Mouse (Mus musculus): ENCODE results near the gene Adora1. TPM values are rescaled to one million over a fixed set of nuclear protein-coding genes. Genes with fewer than 3 reads are reported as not detected.
A peak's percentile ranks its signal among the peaks of the same experiment; 100 is the strongest.

The Adora1 gene
- total and polyA plus RNA-seq, 3 experiments, result not detected

DNA sequence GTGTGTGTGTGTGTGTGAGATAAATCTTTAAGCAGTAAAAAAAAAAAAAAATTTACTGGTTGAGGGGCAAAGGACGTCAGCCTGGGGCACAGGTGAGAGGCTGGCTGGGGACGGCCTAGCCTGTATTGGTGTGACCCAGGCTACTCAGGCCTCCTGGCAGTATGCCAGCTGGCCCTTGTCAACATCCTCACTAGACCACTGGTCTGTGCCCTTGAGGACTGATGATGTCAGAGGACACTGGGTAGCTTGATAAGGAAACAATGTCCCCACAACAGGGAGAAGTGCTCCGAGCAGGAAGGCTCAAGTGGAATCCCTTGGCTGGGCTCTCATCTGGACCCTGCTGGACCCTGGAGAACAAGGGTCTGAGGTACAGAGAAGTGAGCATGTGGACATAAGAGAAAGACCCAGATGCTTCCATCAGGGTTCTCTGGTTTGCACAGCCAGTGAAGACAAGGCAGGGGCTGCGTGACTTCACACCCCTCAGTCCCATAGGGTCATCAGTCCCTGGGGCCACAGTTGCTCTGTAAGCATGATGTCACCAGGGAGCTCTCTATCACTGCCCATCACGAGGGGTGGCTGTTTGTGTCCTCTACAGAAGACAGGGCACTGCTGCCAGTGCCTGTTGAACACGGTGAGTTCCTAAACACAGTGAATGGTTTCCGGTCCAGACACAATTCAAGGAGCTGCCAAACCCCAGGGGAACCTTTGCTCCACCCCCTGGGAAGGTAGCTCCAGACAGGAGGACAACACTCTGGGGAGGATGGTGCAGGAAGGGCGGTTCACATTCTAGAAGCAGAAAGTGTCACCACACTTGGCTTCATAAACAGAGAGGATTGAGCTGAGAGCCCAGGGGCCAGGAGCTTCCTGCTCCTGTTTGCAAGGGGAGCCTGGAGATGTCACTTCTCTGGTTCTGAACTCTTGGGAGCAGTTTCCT, 12.8 kb downstream of the Adora1 start:
- Histone ChIP-seq H3K36me3 (ENCODE audit: control insufficient read depth in 1 of 2, insufficient read depth in 2 of 2, low read length in 2 of 2) (no peaks in the 10 kb centered on the region), H3K79me2 (ENCODE audit: control insufficient read depth, insufficient read depth, low read length, poor library complexity) (no peaks in the 10 kb centered on the region)
- peak; percentile 27 for DNase-seq (ENCODE audit: low read depth, low spot score)

DNA sequence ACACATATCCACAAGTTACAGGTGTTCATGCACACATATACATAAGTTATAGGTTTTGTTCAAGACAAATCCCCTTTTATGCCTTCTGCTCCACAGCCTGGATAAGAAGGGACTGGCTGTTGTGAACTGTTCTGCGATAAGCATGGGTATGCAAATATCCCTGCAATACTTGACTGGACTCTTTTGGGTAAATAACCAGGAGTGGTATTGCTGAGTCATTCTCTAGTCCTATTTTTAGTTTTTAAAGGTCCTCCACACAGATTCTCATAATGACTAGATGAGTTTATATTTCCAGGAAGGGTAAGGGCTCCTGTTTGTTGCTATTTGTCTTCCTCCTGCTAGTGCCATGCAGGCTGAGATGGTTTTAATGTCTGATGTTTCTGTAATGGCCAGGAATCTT, 14.1 kb downstream of the Adora1 start:
- TF ChIP-seq CTCF (IDR thresholded peaks at IDR 0.05 in 2 of 3, conservative IDR thresholded peaks at IDR 0.05 in 1 of 3; ENCODE audit: control insufficient read depth in 1 of 3, insufficient read depth in 1 of 3, low read depth in 2 of 3, low read length in 3 of 3, poor library complexity in 1 of 3, severe bottlenecking in 1 of 3) (no peak), GABPA (IDR thresholded peaks at IDR 0.05; ENCODE audit: low read depth, low read length) (peak; percentile 37; the same call in 1 of the 2 replicates), SIN3A (IDR thresholded peaks at IDR 0.05; ENCODE audit: low read length) (no peak)
- Histone ChIP-seq H3K4me1 (ENCODE audit: control insufficient read depth in 1 of 2, insufficient read depth in 2 of 2, low read length in 2 of 2) (no peaks in the 10 kb centered on the region), H3K9ac (ENCODE audit: control insufficient read depth, low read depth, low read length, poor library complexity, severe bottlenecking) (no peak overlapping the region), H3K36me3 (ENCODE audit: control insufficient read depth in 1 of 2, insufficient read depth in 2 of 2, low read length in 2 of 2) (no peaks in the 10 kb centered on the region), H3K27me3 (ENCODE audit: control insufficient read depth in 1 of 2, insufficient read depth in 2 of 2, low read length in 2 of 2) (no peaks in the 10 kb centered on the region), H3K4me3 (ENCODE audit: control insufficient read depth in 1 of 2, insufficient read depth in 1 of 2, low read depth in 2 of 2, low read length in 2 of 2) (no peak overlapping the region), H3K9me3 (replicated peaks; ENCODE audit: insufficient read depth, low read length) (no peaks in the 10 kb centered on the region), H3K27ac (ENCODE audit: control insufficient read depth, low read depth, low read length) (no peak overlapping the region), H3K79me2 (ENCODE audit: control insufficient read depth, insufficient read depth, low read length, poor library complexity) (no peaks in the 10 kb centered on the region)
- DNase-seq (ENCODE audit: low read depth, low spot score), result peak; percentile 40

More for the DNA sequence above, 12.8 kb downstream of the Adora1 start:
- Histone ChIP-seq H3K4me1 (ENCODE audit: control insufficient read depth in 1 of 2, insufficient read depth in 2 of 2, low read length in 2 of 2) (no peaks in the 10 kb centered on the region), H3K9me3 (replicated peaks; ENCODE audit: insufficient read depth, low read length) (no peaks in the 10 kb centered on the region), H3K27me3 (ENCODE audit: control insufficient read depth in 1 of 2, insufficient read depth in 2 of 2, low read length in 2 of 2) (peaks cover 0 to 2% of the 10 kb centered on the region in 2 experiments; a peak in 1 of 4 replicates), H3K9ac (ENCODE audit: control insufficient read depth, low read depth, low read length, poor library complexity, severe bottlenecking) (no peak overlapping the region), H3K27ac (ENCODE audit: control insufficient read depth, low read depth, low read length) (no peak overlapping the region), H3K4me3 (ENCODE audit: control insufficient read depth in 1 of 2, insufficient read depth in 1 of 2, low read depth in 2 of 2, low read length in 2 of 2) (no peak overlapping the region)
- TF ChIP-seq ZNF384 (IDR thresholded peaks at IDR 0.05; ENCODE audit: low read depth, low read length) (peak; percentile 72), NELFE (IDR thresholded peaks at IDR 0.05; ENCODE audit: low read depth, low read length) (no peak), HCFC1 (IDR thresholded peaks at IDR 0.05; ENCODE audit: low read depth, low read length) (no peak)

DNA sequence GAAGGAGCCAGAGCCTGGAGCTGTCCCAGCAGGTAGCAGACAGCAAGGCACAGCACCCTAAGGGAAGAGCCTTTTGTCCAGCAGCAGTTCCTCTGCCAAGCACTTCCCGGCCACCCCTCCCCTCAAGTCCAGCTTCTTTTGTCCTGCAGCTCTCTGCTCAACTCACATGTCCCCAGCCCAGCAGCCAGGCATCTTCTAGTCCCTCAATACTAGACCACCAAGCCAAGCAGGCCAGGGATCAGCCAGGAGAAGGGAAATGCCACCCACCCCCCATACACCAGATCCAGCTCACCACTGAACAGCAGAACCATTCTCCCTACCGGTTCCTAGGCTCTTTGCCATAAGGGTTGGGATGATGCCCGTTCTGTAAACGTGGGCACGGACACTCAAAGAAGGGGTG, 15.6 kb downstream of the Adora1 start:
- no peak overlapping the region for H3K9ac ChIP-seq (ENCODE audit: control insufficient read depth, low read depth, low read length, poor library complexity, severe bottlenecking)
- DNase-seq (ENCODE audit: low read depth, low spot score), result no peak
- no peak overlapping the region for H3K27ac ChIP-seq (ENCODE audit: control insufficient read depth, low read depth, low read length)
- no peaks in the 10 kb centered on the region for H3K27me3 ChIP-seq (ENCODE audit: control insufficient read depth in 1 of 2, insufficient read depth in 2 of 2, low read length in 2 of 2)
- no peaks in the 10 kb centered on the region for H3K36me3 ChIP-seq (ENCODE audit: control insufficient read depth in 1 of 2, insufficient read depth in 2 of 2, low read length in 2 of 2)
- H3K9me3 ChIP-seq (replicated peaks; ENCODE audit: insufficient read depth, low read length), result no peaks in the 10 kb centered on the region
- H3K79me2 ChIP-seq (ENCODE audit: control insufficient read depth, insufficient read depth, low read length, poor library complexity), result no peaks in the 10 kb centered on the region
- no peak overlapping the region for H3K4me3 ChIP-seq (ENCODE audit: control insufficient read depth in 1 of 2, insufficient read depth in 1 of 2, low read depth in 2 of 2, low read length in 2 of 2)
- TF ChIP-seq TBP (IDR thresholded peaks at IDR 0.05; ENCODE audit: low read depth, low read length), result no peak
- TF ChIP-seq RCOR1 (IDR thresholded peaks at IDR 0.05; ENCODE audit: low read depth, low read length), result no peak
- no peak for TF ChIP-seq TCF12 (IDR thresholded peaks at IDR 0.05; ENCODE audit: low read depth, low read length)
- TF ChIP-seq ZKSCAN1 (IDR thresholded peaks at IDR 0.05; ENCODE audit: low read depth, low read length), result no peak
- no peak for TF ChIP-seq MAZ (IDR thresholded peaks at IDR 0.05; ENCODE audit: low read depth, low read length)
- TF ChIP-seq MYB (IDR thresholded peaks at IDR 0.05; ENCODE audit: low read depth, low read length), result no peak
- TF ChIP-seq SIN3A (IDR thresholded peaks at IDR 0.05; ENCODE audit: low read length), result no peak
- TF ChIP-seq ELF1 (IDR thresholded peaks at IDR 0.05; ENCODE audit: low read depth, low read length), result no peak
- no peak for TF ChIP-seq HCFC1 (IDR thresholded peaks at IDR 0.05; ENCODE audit: low read depth, low read length)
- TF ChIP-seq ZC3H11A (IDR thresholded peaks at IDR 0.05; ENCODE audit: low read depth, low read length), result no peak
- TF ChIP-seq MAFK (IDR thresholded peaks at IDR 0.05; ENCODE audit: borderline replicate concordance, low read depth, low read length), result no peak
- no peak for TF ChIP-seq UBTF (IDR thresholded peaks at IDR 0.05; ENCODE audit: borderline replicate concordance, insufficient read depth, low read depth, low read length)
- H3K4me1 ChIP-seq (ENCODE audit: control insufficient read depth in 1 of 2, insufficient read depth in 2 of 2, low read length in 2 of 2), result no peaks in the 10 kb centered on the region
